Mouse (Mus musculus) embryo, embryonic 11.5 days (tissue): ENCODE results near the gene Uba7.

Experiments used
- DNase-seq: peaks from one replicate; pipeline ENCODE4 v3.0.0-alpha.2; 2012; ENCODE audit warnings: low read depth, low spot score

Uba7 gene

GRCm38 (mm10) chr9:107975399-107976386, at the start of gene Uba7:
Uba7 (plus strand) TSS chr9:107975505.
- DNase-seq: no peak

- no peak for DNase-seq
Measured at GRCm38 (mm10) chr9:107926920-107927420, 48.3 kb upstream of the Uba7 start.

- no peak for DNase-seq
Measured at GRCm38 (mm10) chr9:107927749-107928148, 47.6 kb upstream of the Uba7 start.

GRCm38 (mm10) chr9:107928169-107928568, 47.1 kb upstream of the Uba7 start, which contains the start of gene Actl11:
Actl11 (plus strand) TSS chr9:107928469.
- DNase-seq: no peak

- no peak for DNase-seq
Measured at GRCm38 (mm10) chr9:107932221-107932620, 43.1 kb upstream of the Uba7 start.

GRCm38 (mm10) chr9:107934146-107934545, 41.2 kb upstream of the Uba7 start:
- DNase-seq: no peak

GRCm38 (mm10) chr9:107935374-107935773, 39.9 kb upstream of the Uba7 start, which contains the start of gene Camkv:
Camkv (plus strand) TSS chr9:107935674.
- DNase-seq: no peak

- DNase-seq: no peak
Measured at GRCm38 (mm10) chr9:107935790-107936214, 39.5 kb upstream of the Uba7 start.

- no peak for DNase-seq
Measured at GRCm38 (mm10) chr9:107936215-107936822, 39.0 kb upstream of the Uba7 start.

GRCm38 (mm10) chr9:107936831-107937230, 38.5 kb upstream of the Uba7 start:
- no peak for DNase-seq

GRCm38 (mm10) chr9:107947241-107948194, 27.8 kb upstream of the Uba7 start:
- no peak for DNase-seq

GRCm38 (mm10) chr9:107949184-107949921, 26.0 kb upstream of the Uba7 start:
- no peak for DNase-seq

- no peak for DNase-seq
Measured at GRCm38 (mm10) chr9:107949922-107950235, 25.4 kb upstream of the Uba7 start, which contains the start of gene Traip. Traip (plus strand) TSS chr9:107950136.

- DNase-seq: peak; percentile 85
Measured at GRCm38 (mm10) chr9:107950460-107951355, 24.6 kb upstream of the Uba7 start.

GRCm38 (mm10) chr9:107955613-107956289, 19.6 kb upstream of the Uba7 start:
- DNase-seq: no peak

GRCm38 (mm10) chr9:107957141-107957540, 18.2 kb upstream of the Uba7 start:
- DNase-seq: no peak

GRCm38 (mm10) chr9:107959896-107960295, 15.4 kb upstream of the Uba7 start:
- no peak for DNase-seq

- DNase-seq: no peak
Measured at GRCm38 (mm10) chr9:107960928-107961327, 14.4 kb upstream of the Uba7 start.

- DNase-seq: no peak
Measured at GRCm38 (mm10) chr9:107961351-107961762, 13.9 kb upstream of the Uba7 start.
